Mouse (Mus musculus) T-helper 1 cell (primary cell): ENCODE results near the gene Klrb1.

ENCODE experiments used
- in situ Hi-C: fragments of 300-600 bp; cut with MboI, MseI; formaldehyde crosslinking; loops from one replicate; pipeline ENCODE4 v1.15.1; 2025; ENCODE audit warnings: high pct_unique_total_duplicates

The Klrb1 gene

DNA sequence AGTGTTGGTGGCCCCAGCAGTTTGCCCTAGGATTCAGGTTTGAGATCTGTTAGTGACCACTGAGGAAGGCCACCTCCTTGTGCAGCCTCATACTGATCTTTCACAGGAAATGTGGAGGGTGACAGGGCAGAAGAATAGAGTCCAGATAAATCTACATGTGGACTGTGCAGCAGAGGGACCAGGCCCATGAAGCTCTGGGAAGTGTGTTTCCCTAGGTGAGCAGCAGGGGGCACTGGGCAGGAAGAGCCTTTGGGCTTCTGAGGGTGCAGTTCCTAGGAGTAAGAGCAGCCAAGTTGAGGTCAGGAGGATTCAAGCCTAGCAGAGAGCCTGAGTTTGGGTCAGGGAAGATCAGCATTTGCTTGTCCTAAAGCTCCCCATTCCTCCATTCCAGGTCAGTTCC lies 13.2 kb upstream of the Klrb1 start:
- in situ Hi-C loops: loop anchor here (10.0 kb wide), 1 partner anchor 1169 kb away; no protein-coding TSS in a partner anchor

DNA sequence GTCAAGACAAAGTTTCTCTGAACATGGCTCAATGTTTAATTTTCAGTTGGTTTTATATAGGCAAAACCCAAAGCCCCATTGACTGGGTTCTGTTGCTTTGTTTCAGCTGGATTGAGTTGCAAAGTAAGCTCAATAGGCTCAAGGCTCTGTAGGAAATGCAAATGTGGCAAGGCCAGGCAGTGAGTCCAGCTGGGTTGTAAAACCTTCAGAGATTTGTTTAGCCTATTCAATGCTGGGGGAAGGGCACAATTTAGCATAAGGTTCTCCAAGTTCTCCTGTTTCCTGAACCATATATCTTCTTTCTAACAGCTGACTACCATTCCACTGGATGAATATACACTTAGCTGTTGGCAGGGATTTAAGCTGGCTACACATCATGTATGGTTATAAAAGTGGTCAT lies 12.0 kb upstream of the Klrb1 start:
- in situ Hi-C loops: loop anchor here (10.0 kb wide), 1 partner anchor 1170 kb away; no protein-coding TSS in a partner anchor

DNA sequence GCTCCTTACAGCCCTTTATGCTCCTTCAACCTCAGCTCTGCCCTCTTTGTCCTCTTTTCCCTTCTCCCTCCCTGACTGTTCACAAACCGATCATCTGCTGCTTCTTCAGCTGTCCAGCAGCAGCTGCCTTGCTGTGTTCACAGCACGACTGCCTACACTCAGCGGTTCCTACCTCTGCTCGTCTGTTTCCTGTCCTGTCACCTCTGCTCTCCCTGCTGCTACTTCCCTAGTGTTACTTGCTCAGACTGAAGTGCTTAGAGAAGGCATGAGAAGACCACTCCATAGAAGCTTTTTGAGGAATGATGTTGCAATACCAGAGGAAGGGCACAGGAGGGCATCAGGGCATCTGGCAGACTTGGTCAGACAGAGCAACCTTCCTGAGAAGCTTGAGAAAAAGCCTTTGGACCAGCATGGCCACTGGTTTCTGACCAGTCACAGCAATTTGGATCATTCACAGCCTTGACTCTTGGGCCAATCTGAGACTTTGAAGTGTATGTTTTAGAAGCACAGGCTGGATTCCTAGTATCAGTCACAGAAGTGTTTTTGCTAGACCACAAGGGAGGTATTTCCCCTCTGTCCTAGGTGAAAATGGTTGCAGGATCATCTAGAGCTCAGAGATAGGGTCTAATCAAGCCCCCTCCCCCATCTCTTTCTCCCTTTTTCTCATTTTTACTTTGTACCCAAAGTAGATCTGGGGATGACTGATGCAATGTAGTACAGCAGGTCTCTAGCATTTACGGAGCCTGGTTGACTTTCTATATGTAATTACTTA lies 11.2 kb upstream of the Klrb1 start:
- in situ Hi-C loops: loop anchor here (10.0 kb wide), 1 partner anchor 1171 kb away; no protein-coding TSS in a partner anchor

DNA sequence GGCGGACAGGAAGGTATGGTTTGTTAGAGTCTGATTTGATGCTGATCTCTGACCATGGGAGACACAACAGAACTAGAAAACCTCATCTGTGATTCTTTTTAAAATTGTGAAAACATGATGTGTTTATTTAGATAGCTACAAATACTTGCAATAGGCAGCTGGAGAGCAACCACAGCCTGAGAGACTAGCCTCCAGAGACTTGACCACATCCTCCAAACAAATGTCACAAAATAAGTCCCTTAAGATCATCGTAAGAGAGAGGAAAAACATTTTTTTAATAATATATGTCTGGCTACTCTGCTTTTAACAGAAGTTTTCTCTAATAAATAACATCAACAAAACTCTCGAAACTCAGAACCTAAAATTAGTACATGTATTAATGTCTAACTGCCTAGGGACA lies 9.2 kb upstream of the Klrb1 start:
- in situ Hi-C loops: loop anchor here (10.0 kb wide), 1 partner anchor 1173 kb away; no protein-coding TSS in a partner anchor

DNA sequence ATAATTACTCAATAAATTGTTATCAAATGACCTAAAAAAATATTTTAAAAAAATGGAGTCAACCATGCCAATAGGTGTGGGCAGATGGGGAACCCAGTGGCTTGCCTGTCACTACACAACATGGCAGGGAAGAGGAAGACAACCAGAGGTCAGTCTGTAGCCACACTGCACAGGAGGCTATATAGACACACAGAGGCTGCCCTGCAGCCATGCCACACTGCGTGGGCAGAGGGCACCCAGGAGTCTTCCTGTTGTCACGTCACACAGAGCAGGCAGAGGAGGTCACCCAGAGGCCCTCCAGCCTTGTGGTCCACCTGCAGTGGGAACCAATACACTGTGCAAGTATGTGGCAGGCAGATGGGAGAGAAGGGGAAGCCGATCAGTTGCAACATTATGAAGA lies 21.2 kb downstream of the Klrb1 start:
- in situ Hi-C loops: no loop called here

DNA sequence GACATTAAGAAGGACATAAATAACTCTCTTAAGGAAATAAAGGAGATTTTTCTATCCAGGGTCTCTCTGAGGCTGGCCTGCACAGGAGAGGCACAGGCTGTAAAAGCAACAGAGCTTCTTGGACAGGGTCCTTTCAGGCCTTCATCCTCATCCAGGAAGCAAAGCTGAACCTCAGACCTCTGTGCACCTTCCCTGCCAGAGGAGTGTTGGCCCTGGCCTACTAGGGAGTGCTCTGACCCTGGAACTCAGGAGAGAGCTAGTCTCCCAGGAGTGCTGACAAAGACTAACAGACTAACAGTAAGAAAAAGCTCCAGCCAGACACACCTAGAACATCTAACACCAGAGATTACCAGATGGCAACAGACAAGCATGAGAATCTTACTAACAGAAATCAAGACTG lies 43.3 kb downstream of the Klrb1 start:
- in situ Hi-C loops: no loop called here

DNA sequence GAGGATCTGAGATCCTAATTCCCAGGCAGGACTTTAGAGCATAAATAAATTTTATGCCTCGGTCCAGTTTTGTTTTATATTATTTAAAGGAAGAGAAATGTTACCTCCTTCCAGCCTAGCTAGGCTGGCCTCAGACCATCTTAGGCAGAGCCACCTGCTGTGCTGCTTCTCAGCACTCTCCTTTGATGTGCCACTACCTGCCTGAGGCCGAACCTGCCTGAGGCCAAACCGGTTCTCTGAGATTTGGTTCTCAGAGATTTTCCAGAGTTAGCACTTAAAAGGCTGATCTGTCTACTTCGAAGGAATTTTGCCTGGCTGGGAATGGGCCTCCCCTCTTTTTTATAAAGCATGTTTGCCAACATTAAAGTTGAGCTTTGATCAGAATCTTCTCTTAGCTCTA lies 52.9 kb downstream of the Klrb1 start:
- in situ Hi-C loops: no loop called here

DNA sequence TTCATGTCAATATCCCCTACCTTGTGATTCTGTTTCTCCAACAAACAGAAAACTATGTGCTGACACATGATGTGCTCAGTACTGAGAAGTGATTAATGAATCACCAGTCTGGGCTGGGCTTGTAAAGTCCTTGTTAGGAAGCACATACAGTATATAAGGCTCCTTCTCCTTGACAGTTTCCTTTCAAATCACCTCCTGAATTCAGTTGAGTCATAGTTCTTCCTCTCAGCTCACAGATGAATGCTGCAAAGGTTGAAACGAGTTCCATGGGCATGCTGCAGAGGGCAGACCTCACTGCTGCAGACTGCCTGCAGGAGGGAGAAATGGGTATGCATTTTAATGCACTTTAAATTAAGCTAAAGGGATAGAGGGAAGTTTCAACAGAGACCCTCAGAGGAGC lies 60.7 kb downstream of the Klrb1 start, which contains the start of gene Clec2h:
TSS of gene Clec2h (plus strand) at position 180 of the 400 bp plus-strand sequence.
- in situ Hi-C loops: no loop called here

DNA sequence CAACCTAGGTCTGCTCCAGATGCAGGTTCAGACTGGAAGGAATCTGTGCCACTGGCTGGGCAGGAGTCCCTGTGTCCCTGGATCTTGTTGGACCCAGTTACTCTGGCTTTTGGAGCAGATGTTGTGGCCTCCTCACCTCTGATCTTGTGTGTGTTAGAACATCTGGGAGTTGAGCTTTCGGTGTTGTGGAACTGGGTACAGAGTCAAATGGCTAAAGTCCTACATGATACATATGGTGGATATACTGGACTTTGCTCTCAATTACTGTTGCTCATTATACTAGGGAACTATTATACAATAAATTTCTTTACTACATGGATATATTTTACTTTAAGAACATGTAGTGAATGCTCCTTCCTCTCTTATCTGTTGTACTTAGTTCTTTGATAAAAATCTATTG lies 61.6 kb downstream of the Klrb1 start:
- in situ Hi-C loops: no loop called here
